Mouse (Mus musculus) frontal cortex, adult 2 months (tissue): ENCODE measurements at regions not wholly inside any gene's neighbourhood (a gene's known extent, or its start where the extent isn't known, plus 50 kb on each side); places are given as distances from the start of the nearest gene placed in this dataset.

Experiments used
- DNase-seq, 2 experiments: peaks; one replicate each; pipeline ENCODE4 v3.0.0; 2022; ENCODE audit warnings: low spot score in 1 of 2; ENCODE audit errors: extremely low spot score in 1 of 2

DNA sequence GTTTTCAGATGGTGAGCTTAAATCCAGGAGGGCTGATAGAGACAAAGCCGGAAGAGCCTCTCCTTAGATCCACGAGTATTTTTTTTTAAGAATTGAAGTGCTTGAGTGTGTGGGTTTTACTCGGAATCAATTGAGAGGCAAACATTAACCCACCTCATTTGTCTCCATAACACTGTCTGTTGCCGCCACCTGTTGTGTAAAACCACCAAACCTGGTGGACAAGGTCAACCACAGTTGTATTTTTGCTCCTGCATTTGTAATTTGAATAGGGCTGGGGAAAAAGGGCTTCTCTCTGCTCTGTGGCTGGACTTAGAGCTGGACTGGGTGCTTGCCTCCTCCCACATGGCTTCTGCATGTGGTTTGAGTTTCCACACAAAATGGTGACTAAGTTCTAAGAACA lies 119.8 kb upstream of the Prickle1 start:
- DNase-seq, result no peak

DNA sequence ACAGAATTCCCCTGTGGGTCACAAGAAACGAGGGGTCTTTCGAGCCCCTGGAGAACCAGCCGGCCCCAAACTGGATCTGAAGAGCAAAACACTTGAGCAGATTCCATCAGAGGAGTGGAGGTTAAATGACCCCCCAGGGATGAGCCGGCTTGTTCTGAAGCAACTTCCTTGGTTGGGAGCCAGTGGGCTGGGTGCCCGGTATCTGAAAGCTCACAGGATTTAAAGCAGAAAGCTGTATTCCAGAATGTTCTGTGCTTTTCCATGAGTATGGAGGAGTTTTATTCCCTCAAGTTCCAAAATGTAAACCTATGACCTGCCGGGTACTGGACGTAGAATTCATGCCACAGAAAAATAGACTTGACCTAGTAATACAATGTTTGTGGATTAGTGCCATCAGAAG lies 117.7 kb upstream of the Prickle1 start:
- peak in 1 of 2 experiments; percentile 49 for DNase-seq

DNA sequence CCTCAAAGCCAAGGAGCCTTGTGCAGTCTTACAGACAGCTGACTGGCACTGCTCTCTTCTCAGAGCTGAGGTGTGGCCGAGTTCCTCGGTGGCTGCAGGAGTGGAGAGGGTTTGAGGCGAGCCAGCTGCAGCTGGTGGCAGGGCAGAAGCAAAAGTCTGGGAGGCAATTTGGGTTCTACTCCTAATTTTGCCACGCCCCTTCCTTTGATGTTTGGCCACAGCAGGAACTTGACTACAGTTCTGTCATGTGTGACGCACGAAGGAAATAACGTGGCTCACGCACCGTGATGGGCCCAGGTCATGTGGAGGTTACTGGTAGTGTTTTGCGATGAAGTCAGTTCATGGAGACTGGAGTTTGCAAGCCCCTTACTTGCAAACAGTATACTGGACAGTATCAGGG lies 116.9 kb upstream of the Prickle1 start:
- DNase-seq, result no peak

DNA sequence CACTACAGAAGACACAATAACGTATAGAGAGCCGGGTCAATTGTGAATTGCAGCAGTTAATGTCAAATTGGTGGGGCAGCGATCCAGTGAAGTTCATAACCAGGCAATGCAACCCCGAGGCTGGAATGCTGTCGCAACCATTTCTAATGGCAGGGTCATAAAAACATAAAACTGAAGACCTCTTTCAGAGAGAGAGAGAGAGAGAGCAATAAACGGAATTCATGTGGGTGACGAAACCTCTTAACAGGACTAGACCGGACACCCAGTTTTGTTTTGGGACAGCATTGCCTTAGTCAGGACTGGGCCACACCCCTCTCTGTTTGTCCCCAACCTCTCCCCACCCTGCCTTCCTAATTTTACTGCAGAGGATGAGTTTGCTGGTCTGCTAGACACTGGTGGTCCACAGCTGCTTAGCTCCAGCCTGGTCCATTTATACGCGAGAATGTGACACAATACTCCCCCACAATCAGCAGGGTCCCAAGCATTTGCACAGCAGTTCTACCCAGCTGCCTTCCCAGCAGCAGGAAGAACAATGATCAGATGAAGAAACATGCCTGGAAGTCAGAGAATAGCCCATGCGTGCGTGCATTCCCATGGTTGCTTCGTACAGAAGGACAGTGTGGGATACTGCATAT lies 115.6 kb upstream of the Prickle1 start:
- no peak for DNase-seq

DNA sequence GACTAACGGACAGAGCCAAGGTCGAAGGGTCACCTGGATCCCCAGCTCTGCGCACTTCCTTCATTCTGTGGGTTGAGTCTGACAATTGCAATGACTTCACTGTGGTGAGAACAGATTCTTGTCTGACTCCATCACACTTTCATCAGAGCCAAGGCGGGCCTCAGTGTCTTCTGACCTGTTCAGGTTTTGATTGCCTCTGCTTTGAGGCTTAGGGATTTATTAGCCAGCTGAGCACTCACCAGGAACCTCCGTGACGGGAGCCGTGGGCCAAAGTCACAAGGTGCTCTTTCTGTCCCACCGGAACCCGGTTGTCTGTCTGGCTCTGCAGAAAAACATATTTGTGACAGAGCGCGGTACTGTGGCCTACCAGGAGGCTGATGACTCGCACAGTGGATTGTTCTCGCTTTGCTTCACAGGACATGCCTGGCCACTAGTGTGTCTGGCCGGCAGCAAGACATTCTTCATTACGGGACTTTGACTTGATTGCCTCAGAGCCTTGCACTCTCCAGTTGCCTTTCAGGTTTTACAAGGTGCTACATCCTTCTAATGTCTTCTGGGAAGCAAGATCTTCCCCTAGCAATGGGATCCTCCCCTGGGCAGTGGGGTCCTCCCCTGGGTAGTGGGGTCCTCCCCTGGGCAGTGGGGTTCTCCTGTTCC lies 114.9 kb upstream of the Prickle1 start:
- DNase-seq, result no peak

DNA sequence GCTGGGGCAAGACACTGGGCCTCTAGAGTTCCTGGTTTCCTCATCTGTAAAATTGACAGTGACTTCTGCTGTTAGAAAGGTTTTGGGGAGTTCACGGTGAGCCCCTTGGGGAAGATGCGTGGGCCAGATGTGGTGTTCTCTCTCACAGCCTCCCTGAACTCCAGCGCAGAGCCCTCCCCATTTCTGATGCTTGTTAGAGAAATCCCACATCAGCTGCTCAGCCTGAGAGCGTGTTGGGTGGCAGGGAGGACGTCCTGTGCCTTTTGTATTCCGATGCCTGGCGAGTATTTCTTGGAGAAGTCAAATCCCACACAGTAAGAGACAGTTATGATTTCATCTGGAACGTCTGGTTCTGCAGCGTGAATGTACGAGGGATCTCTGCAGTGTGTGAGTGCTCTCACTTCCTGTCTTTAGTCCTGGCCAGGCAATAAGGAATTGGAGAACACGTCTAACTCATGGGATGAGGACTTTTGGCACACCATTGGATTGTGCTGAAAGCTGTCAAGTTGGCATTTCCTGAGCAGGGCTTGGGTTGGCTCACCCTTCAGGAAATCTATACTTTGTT lies 110.8 kb upstream of the Prickle1 start:
- no peak for DNase-seq

DNA sequence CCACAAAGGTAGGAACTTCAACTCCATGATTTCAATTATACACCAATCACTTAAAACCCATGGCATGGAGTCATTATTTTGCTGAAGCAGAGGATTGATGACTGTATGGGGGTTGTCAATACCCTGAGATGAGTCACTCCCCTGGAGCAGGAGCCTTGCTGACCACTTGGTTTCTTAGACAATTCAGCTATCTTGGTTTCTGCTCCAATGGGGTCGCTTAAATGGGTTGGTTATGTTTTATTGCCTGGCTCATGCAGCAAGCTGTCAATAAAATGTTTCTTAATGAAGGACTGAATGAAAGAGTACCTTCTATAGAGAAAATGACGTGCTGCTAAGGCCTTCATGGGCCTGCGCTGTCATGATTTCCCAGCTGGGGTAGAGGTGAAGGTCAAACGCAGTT lies 110.0 kb upstream of the Prickle1 start:
- DNase-seq, result no peak

DNA sequence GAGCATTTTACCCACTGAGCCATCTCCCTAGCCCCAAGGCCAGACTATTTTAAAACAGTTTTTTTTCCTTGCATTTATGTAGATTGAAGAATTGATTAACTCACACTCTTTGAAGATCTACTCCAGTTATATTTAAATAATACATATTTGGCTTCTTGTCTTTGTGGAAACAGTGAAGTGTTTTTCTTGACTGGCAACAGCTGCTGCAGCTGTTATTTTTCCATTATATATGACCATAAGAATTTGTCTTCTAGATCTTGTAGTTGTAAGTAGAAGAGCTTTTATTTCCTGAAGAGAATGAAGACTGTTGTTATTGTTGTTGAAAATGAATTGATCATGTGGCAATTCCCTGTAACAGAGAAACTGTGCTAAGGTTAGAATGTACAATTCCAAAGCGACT lies 109.4 kb upstream of the Prickle1 start:
- no peak for DNase-seq

DNA sequence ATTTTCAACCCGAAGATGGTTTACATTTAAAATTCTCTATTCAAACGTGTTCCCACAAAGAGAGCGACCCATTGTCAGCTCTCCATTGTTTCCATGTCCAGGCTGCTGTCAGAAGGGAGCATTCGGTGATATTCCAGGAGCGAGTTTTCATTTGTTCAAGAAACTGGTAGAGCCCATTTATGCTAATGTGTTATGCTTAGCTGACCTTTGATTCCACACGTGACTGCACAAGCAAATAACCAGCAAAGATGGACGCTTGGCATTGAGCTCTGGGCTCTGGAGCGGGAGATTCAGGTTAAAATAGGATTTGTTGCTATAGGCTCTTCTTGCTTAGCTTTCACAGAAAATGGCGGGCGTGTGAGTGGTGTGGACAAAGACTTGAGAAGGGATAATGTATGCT lies 105.3 kb upstream of the Prickle1 start:
- no peak for DNase-seq

DNA sequence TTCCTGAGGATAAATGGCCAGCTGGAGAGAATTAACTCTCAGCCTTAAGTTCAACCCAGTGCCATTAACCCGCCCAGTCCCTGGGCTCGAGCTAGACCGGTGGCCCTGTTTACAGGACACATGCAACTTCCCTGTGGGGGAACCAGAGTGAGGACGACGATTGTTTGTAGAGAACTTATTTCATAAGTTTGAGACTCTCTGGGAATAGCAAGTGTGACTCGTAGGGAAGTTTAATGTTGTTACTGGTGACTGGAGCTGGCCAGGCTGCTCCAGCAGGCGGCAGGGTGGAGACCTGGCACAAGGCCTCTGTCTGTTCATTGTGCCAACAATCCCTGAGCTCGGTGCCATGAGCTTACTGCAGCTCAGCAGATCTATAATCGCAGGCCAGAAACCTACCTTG lies 104.3 kb upstream of the Prickle1 start:
- peak in 1 of 2 experiments; percentile 27 for DNase-seq

DNA sequence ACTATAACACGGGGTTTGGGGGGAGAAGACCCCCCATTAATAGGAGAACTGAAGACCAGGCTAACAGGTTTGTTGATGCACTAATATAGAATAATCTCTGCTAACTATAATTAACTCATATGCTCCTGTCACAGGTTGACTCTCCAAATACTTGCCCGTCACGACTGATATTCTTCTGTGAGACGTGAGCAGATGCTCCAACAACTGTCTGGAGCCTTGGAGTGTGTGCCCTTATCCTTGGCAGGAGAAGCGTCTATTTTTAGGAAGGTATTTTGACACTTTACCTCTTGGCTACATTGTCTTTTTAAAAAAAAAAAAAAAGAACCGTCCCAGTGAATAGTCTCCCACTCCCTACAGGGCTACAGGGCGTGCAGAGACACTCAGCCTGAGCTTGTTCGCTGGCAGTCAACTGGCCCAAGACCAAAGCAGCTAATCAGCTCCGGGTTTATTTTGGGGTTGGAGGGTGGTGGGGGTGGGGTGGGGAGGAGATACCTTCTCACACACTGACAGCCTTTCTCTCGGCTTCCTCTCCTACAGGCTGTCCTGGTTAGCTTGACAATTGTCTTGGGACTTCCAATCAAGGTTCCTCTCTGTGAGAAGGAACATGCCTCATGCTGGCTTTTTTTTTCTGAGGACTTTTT lies 102.6 kb upstream of the Prickle1 start:
- peak; percentile 17 to 23 for DNase-seq

DNA sequence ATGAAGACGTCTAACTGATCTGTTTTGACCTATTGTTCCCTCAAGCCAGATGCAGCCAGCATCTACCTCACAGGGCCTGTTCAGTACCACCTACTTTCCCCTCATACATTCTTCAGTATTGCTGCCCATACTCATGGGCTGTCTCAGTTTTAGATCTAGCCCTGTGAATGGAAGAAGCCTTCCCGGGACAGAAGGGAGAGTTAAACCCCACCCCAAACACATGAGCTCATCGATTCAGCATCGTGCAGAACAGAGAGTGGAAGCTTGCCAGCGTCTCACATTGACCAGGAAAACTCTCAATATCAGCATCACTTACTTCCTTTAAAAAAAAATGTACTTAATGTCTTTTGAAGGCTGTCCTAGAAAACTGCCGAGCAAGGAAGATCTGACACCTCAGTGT lies 95.0 kb upstream of the Prickle1 start:
- peak in 1 of 2 experiments; percentile 20 for DNase-seq

DNA sequence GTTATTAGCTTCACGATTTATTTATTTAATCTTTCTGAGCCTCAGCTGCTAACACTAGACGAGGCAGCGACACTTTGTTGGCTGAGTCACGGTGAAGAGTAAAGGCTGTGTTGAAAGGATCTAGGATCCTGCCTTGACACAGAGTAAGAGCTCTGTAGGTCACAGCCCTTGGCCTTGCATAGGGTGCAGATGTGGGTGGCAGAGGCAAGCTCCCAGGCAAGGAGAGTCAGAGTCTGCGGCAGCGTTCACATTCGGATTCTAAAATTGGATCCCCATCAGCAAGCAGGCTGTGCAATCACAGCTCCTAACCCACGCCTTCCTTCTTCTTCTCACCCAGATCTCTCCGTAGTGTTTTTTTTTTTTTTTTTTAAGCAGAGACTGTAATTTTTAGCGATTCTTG lies 94.3 kb upstream of the Prickle1 start:
- peak; percentile 77 to 80 for DNase-seq

DNA sequence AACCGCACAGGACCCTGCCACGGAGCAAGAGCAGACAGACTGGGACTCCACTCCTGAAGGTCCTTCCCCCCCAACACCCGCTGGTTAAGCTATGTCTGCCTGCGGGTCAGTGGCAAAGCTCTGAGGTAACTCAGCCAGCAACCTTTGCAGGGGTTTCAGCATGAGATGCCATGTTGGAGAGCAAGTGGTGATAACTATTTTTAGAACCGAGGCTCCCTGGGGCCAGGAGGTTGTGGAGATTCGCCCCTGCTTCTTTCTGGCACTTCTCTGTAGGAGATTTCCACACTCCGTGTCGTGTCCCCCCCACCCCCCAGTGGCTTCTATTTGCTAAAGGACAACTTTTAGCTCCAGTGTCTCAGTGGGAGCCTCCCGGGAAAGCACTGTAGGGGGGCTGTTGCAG lies 90.7 kb upstream of the Prickle1 start:
- no peak for DNase-seq

DNA sequence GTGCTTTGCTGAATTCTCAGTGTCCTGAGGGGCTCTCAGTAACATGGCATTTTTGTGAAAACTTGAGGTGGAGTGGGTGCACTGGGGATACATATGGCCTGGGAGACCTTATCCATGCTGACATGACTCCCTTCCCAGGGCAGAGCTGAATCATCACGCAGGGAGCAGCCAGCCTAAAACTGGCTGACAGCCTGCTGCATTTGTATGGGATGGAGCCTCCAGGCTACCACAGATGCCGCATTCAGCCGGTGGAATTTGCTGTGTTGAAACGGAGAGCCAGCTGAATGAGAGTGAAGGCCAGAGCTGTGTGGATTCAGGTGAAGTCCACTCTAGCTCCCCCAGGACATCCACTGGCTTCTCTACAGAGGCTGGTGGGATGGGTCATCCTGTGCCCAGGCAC lies 85.9 kb upstream of the Prickle1 start:
- DNase-seq, result no peak

DNA sequence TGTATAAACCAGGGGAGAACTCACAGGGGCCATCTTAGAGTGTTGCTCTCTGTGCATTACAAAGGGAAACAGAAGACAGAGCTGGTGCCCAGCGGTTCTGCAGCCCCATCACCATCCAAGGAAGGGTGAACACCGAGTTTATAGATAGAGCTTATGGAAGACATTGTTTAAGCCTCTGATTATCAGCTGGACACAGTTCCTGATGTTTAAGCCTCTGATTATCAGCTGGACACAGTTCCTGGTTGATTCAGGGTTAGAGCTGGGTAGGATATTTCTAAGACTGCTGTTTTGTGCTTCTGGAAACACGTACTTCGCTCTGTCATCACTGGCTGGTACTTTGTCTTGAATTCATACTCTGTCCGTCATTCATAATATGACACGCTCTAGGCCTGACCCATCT lies 79.9 kb upstream of the Prickle1 start:
- no peak for DNase-seq

DNA sequence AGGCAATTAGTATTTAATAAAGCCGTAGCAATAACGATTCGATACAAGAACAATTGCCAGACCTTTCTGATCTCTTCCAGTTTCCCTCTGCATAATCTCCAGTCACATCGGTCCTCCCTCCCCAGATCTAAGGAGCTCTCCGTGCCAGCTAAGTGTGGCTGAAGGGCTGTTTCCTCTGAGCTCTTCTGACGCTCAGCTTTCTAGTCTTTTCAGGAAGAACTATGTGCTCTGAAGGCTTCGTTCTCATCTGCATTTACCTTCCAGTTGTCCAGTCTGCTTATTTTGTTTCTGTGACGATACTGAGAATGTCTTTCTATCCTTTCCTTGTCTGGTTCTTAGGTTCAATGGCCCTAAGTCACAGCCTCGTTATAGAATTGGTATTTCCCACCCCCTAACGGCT lies 78.3 kb upstream of the Prickle1 start:
- DNase-seq, result no peak

DNA sequence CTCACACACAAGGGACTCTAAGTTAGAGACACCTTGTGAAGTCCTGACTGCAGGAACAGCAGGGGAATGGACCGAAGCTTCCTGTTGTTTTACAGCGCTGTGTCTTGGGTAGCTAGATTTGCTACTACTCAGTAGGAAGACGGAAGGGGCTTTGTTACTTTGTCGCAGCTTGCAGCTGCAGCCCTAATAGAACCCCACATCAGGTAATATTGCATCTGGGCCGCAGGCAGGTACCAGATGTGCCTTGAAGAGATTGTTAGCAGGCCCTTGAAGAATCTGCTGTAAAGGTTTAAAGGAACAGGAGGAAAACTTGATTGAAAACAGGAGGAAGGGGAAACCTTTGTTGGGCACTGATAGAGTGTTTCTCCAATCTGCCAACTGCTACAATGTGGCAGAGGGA lies 68.2 kb upstream of the Prickle1 start:
- DNase-seq, result no peak

DNA sequence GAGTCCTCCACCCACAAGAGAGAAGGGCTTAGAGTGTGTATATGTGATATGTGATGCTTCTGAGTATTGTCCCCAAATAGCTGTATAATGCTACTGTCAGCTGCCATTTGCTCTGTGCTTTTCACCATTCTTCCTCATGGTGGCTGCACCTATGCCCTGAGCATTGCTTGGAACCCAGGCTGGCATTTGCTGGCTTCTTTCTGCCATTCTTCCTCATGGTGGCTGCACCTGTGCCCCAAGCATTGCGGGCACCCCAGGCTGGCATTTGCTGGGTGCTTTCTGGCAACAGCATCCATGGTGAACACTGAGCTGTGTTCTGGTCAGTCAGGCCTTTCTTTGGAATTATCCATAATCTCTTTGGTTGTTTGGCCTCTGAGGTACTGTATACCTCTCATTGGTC lies 66.9 kb upstream of the Prickle1 start:
- no peak for DNase-seq

DNA sequence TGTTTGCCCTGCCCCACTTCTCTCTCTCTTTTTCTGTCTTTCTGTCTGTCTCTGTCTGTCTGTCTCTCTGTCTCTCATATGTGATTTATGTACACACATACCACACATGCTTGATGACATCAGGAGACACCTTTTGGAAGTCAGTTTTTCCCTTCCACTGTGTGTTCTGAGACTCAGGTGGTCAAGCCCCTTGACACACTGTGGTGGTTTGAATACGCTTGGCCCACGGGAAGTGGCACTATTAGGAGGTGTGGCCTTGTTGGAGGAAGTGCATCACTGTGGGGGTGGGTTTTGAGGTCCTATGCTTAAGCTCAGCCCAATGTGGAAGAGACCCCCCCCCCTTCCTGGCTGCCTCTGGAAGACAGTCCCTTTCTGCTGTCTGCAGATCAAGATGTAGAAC lies 66.1 kb upstream of the Prickle1 start:
- DNase-seq, result no peak

DNA sequence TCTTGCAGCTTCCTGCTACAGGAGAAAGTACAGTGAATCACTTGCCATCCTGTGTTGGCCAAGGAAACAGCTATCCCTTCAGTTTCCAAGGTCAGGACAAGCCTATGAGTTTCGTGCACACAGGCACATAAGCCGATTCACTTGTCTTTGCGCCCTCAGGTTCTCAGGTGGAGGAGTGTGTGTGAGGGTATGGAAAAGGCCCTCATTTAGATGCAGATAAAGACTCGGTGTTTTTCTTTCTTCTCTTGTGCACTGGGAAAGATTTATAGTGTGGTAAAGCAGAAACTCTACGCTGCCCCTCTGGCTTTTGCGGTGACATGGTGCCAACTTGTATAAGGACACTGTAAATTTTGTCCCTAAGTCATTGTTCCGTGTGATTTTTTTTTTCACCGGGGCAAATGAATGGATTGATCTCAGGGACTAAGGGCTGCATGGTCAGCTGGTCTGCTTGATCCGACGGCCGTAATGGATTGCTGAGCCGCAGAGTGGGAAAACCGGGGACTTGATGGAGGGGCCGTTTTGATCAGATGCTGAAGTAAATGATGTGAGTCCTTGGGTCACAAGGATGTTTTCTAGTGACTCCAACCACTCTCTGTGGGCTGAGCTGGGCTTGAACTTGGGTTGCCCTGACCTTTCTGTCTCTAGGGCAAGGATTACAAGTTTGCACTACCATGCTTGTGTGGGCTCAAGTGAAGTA lies 65.4 kb upstream of the Prickle1 start:
- no peak for DNase-seq
